9 mouse cellular contexts compared by ENCODE assay signal in genomic region chr19:37991399-37992183, GRCm38 (mm10). TPM values are rescaled to one million over a fixed set of nuclear protein-coding genes. Genes with fewer than 3 reads are reported as not detected.
DNase-seq lines count a peak whose midpoint lies in the region; ATAC-seq and TF ChIP-seq lines count a peak whose summit lies in the region.
"Had no signal": no experiment of that assay in that cellular context is flagged by ENCODE, and none has a peak within 500 bp of the region (broad histone marks: within the 10 kb centered on the region; RNA-seq: fewer than 3 reads in every experiment).

No protein-coding gene starts in this region.

- no peak for TF ChIP-seq EP300 in CH12.LX (IDR thresholded peaks at IDR 0.05; ENCODE audit: low read length)

- peaks cover 4 to 31% of the 10 kb centered on the region in 2 experiments; a peak in 2 of 4 replicates for H3K4me1 ChIP-seq in CH12.LX (ENCODE audit: control insufficient read depth in 1 of 2, insufficient read depth in 2 of 2)
- H3K4me1 ChIP-seq in forebrain, embryonic 15.5 days: peaks cover 17% of the 10 kb centered on the region
- no peaks in the 10 kb centered on the region for H3K4me1 ChIP-seq in kidney, embryonic 15.5 days
- H3K4me1 ChIP-seq: limb, embryonic 12.5 days had no signal

- no peak for TF ChIP-seq CTCF in CH12.LX (conservative IDR thresholded peaks at IDR 0.05 in 1 of 2, IDR thresholded peaks at IDR 0.05 in 1 of 2; ENCODE audit: low read depth in 2 of 2, low read length in 2 of 2)

- DNase-seq in embryo, embryonic 10 days (ENCODE audit: low spot score): peak; percentile 44
- no peak for DNase-seq in embryo, embryonic 9.5 days (ENCODE audit: extremely low spot score)
- DNase-seq in CH12.LX (ENCODE audit: extremely low read depth): peak; percentile 39
- peak; percentile 90 for DNase-seq in layer of hippocampus, adult 9-11 months
- peak; percentile 87 to 94 for DNase-seq in right cerebral cortex, postnatal 10 days (ENCODE audit: low spot score in 2 of 2)
- no peak for DNase-seq in urinary bladder, postnatal 25 days (ENCODE audit: low spot score)

- dilution Hi-C loops in CH12.LX (cut with MboI; ENCODE audit: extremely low pct_ligation_motif_present, extremely low pct_unique_long_range_greater_than_20kb, low sequenced_read_pairs): no loop called here

- in situ Hi-C loops in CH12.LX (cut with MboI; ENCODE audit: low pct_ligation_motif_present, low pct_unique_long_range_greater_than_20kb, low sequenced_read_pairs): no loop called here

- no peaks in the 10 kb centered on the region for H3K79me2 ChIP-seq in CH12.LX (replicated peaks; ENCODE audit: control insufficient read depth, extremely low read depth, insufficient read depth, poor library complexity, severe bottlenecking)

- H3K9me3 ChIP-seq in CH12.LX (replicated peaks; ENCODE audit: low read length): no peaks in the 10 kb centered on the region
- no peaks in the 10 kb centered on the region for H3K9me3 ChIP-seq in forebrain, embryonic 15.5 days
- H3K9me3 ChIP-seq in kidney, embryonic 15.5 days (replicated peaks): no peaks in the 10 kb centered on the region
- H3K9me3 ChIP-seq: limb, embryonic 12.5 days had no signal

- no peak overlapping the region for H3K4me3 ChIP-seq in CH12.LX (replicated peaks in 1 of 3; ENCODE audit: low read depth in 2 of 3, low read length in 2 of 3, poor library complexity in 1 of 3)
- H3K4me3 ChIP-seq in forebrain, embryonic 15.5 days: no peak overlapping the region
- no peak overlapping the region for H3K4me3 ChIP-seq in kidney, embryonic 15.5 days (replicated peaks)
- H3K4me3 ChIP-seq: limb, embryonic 12.5 days had no signal

- no peak overlapping the region for H3K27ac ChIP-seq in CH12.LX (ENCODE audit: insufficient read depth, low read depth)
- H3K27ac ChIP-seq in forebrain, embryonic 15.5 days (replicated peaks): peak overlapping the region; percentile 89
- H3K27ac ChIP-seq in kidney, embryonic 15.5 days: no peak overlapping the region
- H3K27ac ChIP-seq: limb, embryonic 12.5 days had no signal

- peaks cover 0 to 10% of the 10 kb centered on the region in 2 experiments for H3K36me3 ChIP-seq in CH12.LX (replicated peaks in 1 of 2; ENCODE audit: control insufficient read depth in 1 of 2, insufficient read depth in 1 of 2, low read length in 1 of 2)
- no peaks in the 10 kb centered on the region for H3K36me3 ChIP-seq in forebrain, embryonic 15.5 days
- peaks cover 7% of the 10 kb centered on the region for H3K36me3 ChIP-seq in kidney, embryonic 15.5 days
- H3K36me3 ChIP-seq: limb, embryonic 12.5 days had no signal

- 17% methylated on average over 7 of the region's 7 CpGs for WGBS in forebrain, embryonic 15.5 days
- 55% methylated on average over 7 of the region's 7 CpGs for WGBS in kidney, embryonic 15.5 days

- no peak for TF ChIP-seq POLR2A in CH12.LX (IDR thresholded peaks at IDR 0.05; ENCODE audit: low read depth, low read length)

- peak; percentile 90 for ATAC-seq in forebrain, embryonic 15.5 days (replicated peaks)
- no peak for ATAC-seq in kidney, embryonic 15.5 days (replicated peaks; ENCODE audit: low FRiP score)

- H3K27me3 ChIP-seq in CH12.LX (replicated peaks): no peaks in the 10 kb centered on the region
- H3K27me3 ChIP-seq in forebrain, embryonic 15.5 days: no peaks in the 10 kb centered on the region
- H3K27me3 ChIP-seq in kidney, embryonic 15.5 days: no peaks in the 10 kb centered on the region
- H3K27me3 ChIP-seq: limb, embryonic 12.5 days had no signal

- TF ChIP-seq RAD21 in CH12.LX (IDR thresholded peaks at IDR 0.05; ENCODE audit: low read depth, low read length): no peak

- no peak overlapping the region for H3K9ac ChIP-seq in CH12.LX (ENCODE audit: insufficient read depth, low read depth)
- H3K9ac ChIP-seq in forebrain, embryonic 15.5 days (replicated peaks): no peak overlapping the region
- H3K9ac ChIP-seq in kidney, embryonic 15.5 days: no peak overlapping the region
- H3K9ac ChIP-seq: limb, embryonic 12.5 days had no signal

- peak overlapping the region; percentile 24; the same call in 1 of the 2 replicates for H3K4me2 ChIP-seq in CH12.LX (ENCODE audit: insufficient read depth, low read depth, poor library complexity, severe bottlenecking)
- H3K4me2 ChIP-seq in forebrain, embryonic 15.5 days (replicated peaks): peak overlapping the region; percentile 17
- H3K4me2 ChIP-seq in kidney, embryonic 15.5 days: no peak overlapping the region
- H3K4me2 ChIP-seq: limb, embryonic 12.5 days had no signal

TF ChIP-seq in CH12.LX, 34 proteins besides CTCF, POLR2A, EP300 and RAD21:
- TF ChIP-seq MEF2A (IDR thresholded peaks at IDR 0.05; ENCODE audit: borderline replicate concordance, low read depth, low read length) (0 out of 2 replicates have a peak, but pooled peaks have one; percentile 51), CHD2 (IDR thresholded peaks at IDR 0.05; ENCODE audit: low read length) (no peak)

RNA-seq across cellular contexts. Expression of gene Myof, which starts 51.8 kb away (rescaled TPM):
- total RNA-seq in CH12.LX (2012; rRNA removed) (0.29 and 0.30 TPM in 2 replicates), CH12.LX (2014; rRNA removed) (0.49 and 0.59 TPM in 2 replicates)
- polyA plus RNA-seq in CH12.LX (2012; ENCODE audit: insufficient read length, low read depth): 3.9 and 4.1 TPM in 2 replicates
- 1.4 and 1.7 TPM in 2 replicates for polyA plus RNA-seq in forebrain, embryonic 15.5 days (2015; fragmentation: Nextera tagmentation; extraction: Ambion mirVana)
- polyA plus RNA-seq in kidney, embryonic 15.5 days (2015; fragmentation: Nextera tagmentation; extraction: Ambion mirVana): 13.6 and 16.5 TPM in 2 replicates

Comparison
In these comparisons a context has a peak if more than half of its experiments do, and no peak if none do; other contexts are left out.
1. DNase-seq: peak in embryo, embryonic 10 days (single experiment), CH12.LX (single experiment), layer of hippocampus, adult 9-11 months (single experiment) and right cerebral cortex, postnatal 10 days (2 of 2); none in embryo, embryonic 9.5 days (single experiment) and urinary bladder, postnatal 25 days (single experiment).